Mouse (Mus musculus): ENCODE data around the gene Tril.

The Tril gene

DNA sequence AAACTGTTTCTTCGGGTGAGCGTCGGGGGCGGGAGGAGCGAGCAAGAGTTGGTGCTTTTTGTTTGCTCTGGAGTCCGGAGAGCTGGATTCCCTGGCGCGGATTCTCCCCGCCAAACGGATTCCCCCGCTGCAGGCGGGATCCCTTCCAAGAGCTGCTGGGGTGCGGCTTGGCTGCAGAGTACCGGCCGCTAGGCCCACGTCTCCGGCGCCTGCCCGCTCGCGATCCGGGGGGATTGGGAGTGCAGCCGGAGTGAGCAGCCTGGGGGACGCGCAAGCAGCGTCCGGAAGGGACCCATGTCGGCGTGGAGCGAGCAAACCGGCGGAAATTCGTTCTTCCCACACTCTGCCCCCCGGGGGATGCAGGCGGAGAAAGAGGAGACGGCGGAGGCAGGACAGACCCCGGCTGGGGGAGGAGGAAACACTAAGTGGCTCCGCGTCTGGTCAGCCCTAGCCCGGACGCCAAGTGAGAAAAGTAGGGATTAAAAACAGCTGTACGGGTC lies at the start of gene Tril:
TSS of gene Tril (minus strand) at position 345 of the 500 bp plus-strand sequence.
- peak; percentile 64 for DNase-seq

DNA sequence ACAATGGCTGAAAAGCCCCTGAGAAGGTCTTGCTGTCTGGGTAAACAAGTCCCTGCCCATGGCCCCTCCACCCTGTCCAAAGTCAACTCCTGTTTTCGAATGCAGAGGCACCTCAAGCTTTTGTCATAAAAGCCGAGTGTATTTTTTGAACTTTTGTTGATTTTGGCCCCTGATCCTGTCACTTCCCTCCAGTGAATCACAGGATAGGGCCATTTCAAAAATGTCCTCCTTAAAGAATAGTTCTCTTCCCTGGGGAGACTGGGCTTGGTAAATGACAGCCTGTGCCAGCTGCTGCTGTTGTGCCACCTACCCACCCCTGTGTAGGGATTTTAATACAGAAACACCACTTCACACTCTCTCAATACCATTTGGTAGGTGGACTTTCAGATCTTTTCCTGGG lies 42.4 kb upstream of the Tril start:
- DNase-seq: no peak

DNA sequence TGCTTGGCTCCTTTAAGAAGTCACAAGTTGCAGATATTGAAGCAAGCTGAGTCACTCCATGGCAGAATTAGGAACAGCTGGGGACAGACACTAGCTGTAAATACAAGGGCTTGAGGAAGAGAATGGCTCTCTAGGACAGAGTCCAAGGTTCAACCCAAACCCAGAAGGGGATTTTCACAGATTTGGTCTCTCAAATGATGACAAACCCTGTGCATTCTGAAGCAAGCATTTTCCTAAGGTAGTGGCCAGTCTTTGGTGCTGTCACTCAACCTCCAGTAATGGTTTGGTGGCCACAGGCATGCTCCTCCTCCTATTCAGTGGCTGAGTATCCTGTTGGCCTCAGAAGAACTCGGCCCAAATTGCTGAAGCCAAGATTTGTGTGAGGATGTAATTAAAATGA lies 38.5 kb upstream of the Tril start:
- no peak for DNase-seq

DNA sequence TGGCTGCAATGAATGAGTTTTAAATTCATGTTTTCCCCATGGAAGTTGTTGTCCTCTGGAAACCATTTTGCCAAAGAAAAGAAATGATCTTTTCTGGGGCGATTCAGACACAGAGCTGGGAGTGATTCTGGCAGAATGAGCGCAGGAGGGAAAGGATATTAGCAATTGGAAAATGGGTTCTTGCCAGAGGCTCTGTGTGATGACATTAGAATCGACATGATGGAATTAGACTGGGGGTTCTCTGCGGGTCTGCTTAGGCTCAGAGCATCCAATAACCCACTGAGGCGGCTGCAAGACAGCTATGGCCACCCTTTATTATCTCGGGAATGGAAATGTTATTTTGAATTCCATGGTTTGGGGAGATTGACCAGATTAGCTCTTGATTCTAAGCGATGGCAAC lies 37.2 kb upstream of the Tril start:
- no peak for DNase-seq

DNA sequence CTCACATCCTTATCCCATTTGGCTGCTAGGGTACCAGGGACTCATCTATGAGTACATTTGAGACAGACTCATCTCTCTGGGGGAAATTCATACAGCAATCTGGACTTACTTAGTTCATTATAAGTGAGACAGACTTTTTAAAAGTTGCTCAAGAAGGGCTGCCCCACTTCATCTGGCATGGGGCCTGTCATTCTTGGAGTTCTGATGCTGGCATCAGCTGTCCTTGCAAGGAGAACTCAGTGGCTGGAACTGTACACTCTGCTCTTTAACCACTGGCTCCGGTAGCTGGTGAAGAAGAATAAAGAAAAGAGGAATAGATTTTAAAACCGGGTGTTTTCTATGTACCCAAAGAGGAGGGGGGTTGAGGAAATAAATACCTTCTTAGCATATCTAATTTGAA lies 36.1 kb upstream of the Tril start:
- no peak for DNase-seq

DNA sequence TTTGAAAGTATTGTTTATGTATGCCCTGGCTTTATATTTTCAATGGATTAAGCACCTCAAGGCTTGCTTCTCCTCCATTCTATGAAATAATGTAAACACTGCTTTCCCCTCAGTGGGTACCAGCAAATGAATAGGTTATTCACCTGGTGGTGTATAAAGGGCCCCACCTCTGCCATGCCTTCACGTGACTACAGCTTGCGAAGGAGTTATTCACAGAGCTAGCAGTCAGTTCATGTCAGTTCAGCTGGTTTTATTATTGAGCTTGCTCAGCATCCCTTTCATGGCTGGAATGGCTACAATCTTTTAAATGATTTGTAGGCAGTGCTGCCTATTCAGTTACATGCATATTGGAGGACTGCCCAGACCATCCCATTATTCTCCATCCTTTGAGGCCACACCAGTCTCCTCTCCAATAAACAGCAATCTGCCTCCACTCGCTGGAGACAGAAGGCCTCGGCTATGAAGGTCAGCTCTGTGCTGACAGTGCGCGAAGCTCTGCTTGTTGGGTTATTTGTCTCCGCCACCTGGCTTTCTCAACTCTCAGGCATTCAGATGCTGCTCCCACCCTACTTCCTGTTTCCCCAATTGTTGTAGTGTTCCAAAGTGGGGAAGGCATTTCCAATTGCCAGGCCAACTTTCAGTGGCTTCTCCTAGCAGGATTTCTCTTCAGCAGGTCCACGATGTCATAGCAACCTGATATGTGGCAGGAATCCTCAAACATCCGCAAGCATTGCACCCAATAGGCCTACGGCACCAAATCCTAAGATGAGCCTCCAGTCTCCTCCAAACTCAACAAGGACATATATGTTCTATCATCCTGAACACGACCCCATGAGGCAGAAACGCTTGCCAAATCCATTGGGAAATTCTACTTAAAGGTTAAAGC lies 34.6 kb upstream of the Tril start:
- DNase-seq: peak; percentile 27

DNA sequence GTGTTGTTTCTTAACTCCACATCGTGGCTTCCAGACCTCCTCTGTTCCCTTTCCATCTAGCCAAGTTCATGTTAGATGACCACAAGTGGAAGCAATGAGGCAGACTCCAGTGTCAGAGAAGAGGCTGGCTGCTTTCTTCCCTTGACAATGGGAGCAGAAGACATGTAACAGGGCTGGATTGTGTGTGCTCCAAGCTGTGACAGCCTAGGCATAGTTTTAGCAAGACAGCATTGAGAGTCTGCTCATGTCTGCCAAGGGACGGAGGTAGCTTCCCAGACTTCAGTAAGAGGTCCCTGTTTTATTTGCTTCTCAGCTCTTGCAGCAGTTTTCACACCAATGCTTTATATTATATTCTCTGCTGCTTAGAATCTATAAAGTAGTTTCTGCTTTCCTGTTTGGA lies 33.6 kb upstream of the Tril start:
- DNase-seq: no peak

DNA sequence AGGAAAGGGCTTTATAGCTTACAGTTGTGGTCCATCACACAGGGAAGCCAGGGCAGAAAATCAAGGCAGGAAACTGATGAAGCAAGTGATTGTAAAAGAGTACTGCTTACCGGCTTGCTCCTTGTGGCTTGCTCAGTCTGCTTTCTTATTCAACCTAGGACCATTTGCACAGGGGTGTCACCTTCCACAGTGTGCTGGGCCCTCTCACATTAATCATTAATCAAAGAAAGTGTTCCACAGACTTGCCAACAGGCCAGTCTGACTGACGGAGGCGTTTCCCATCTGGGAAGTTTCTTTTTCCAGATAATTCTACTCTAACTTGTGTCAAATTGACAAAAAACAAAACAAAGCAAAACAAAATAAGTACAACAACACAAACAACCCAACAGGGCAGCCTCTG lies 32.9 kb upstream of the Tril start:
- no peak for DNase-seq

DNA sequence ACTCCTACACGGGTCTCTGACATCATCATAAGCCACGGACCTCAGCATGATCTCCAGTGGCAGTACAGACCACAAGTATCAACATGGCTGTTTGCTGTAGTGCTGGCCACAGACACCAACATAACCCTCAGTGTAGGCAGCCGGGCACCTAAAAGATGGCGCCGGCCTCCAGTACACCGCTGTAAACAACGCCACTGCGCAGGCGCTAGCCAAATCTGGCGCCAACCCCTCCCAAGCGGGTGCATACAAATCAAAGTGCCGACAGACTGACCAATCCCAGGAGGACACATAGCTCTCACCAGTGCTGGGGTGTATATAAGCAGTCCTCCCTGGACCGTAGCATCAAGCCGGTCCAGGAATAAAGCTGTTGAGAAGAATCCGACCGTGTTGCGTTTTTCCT lies 24.0 kb upstream of the Tril start:
- DNase-seq: no peak

DNA sequence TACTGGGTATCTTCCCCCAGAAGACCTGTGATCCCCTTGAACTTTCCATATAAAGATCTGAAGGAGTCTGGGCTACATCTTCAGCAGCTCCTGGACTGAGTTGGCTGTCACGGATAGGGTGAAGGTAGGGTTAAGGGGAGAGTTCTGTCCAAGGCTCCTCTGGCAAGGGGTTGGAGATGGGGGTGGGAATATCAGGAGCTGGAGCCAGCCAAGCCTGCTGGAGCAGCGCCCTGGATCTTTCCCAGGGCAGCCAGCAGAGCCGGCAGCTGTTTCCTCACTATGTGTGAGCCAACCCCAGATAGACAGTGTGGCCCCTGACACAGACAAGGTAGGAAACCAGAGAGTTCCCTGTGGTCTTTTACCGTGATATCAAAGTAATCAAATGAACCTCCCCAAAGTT lies 4.6 kb upstream of the Tril start:
- DNase-seq: peak; percentile 26

DNA sequence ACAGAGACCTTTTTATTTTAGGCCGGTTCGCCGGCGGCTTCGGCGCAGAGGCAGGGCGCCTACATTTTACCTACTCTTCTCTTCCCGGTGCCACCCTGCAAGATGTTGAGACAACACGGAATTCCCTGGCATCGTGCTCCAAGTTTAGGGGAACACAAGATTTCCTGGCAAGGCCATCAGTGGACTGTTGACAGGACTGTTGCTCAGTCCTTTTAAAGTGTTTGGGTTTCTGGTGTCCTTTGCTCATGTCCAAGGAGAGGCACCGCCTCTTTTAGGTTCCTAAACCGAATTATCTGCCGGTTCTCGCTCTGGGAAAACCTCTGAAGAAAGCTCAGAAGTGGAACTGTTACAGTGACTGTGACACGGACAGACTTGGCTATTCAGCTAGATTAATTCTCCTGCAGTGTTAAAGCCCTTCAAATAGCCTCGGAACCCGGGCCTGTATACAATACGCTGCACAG lies 441 bp upstream of the Tril start:
- no peak for DNase-seq

DNA sequence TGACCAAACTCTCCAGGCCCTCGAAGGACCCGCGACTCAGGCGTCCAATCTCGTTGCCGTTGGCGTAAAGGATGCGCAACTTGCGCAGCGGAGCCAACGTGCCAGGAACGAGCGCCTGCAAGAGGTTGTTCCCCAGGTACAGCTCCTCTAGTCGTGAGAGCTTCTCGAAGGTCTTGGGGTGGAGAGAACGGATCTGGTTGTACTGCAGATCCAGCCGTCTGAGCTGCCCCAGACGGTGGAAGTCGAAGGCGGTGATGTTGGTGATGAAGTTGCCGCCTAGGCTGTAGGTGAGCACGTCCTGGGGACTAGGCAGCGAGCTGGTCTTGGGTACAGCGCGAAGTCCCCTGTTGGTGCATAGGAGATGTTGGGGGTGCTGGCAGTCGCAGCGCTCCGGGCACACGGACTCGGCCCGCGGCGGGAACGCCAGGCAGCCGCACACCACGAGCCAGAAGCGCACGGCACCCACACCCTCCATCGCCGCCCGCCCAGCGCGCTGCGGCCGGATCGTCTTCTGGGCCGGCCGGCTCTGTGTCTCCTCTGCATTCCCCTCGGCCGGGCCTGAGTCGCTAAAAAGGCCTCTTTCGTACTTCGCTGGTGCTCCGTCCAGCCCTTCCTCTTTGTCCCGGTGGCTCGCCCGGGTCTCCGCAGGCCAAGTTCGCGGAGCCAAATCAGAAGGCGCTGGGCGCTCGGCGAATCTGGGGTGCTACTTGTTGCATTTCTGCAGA lies 707 bp downstream of the Tril start:
- DNase-seq: peak; percentile 29

DNA sequence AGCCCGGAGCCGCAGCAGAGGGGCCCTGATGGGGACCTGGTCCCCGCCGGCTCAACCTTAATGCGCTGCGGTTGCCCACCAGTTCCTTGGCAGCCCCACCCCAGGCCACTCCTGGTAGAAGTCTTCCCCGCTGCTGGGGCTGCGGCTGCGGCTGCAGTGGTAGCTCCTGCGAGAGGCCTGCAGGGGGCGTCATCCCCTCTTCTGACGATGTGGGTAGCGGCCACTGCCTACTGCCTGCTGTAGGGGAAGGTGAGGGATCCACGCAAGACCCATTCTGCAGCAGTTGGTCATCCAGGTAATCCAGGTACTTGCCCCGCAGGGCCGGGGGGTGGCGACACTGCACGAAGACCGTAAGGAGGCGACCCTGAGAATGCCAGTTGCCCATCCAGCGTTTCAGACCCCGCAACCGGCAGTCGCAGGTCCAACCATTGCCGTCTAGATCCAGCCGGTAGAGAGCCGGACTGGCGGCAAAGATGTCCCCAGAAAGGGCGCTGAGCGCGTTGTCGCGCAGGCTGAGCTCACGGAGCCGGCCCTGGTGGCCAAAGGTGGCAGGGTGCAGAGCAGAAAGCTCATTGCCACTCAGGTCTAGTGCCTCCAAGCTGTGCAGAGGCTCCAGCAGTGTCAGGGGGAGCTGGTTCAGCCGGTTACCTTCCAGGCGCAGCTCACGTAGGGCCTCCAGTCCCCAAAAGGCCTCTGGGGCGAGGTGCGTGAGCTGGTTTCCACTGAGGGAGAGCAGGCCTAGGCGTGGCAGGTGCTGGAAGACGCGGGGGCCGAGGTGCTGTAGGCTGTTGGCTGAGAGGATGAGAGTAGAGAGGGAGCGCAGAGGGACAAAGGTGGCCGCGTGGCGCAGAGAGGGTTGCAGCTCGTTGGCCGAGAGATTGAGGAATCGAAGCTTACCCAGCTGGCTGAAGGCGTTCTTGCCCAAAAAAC lies 1.6 kb downstream of the Tril start:
- peak; percentile 71 for DNase-seq

DNA sequence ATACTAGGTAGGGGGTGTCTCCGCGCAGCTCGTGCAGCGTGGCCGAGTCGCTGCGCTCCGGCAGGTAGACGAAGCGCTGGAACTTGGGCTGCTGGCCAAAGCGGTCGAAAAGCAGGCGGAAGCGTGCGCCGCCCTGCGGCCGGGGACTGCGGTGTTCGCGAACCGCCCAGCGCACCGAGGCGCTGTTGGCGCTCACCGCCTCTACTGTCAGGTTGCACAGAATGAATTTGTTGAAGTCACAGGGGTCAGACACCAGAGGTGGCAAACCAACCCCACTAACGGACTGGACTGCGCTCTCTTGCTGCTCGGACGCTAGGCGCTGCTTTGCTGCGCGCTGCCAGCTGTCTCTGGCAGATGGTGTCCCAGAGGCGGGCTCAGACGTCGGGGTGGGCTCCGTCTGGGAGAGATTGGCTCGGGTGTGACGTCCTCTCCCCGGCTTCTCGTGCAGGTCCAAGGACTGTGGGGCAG lies 2.3 kb downstream of the Tril start:
- peak; percentile 78 for DNase-seq

DNA sequence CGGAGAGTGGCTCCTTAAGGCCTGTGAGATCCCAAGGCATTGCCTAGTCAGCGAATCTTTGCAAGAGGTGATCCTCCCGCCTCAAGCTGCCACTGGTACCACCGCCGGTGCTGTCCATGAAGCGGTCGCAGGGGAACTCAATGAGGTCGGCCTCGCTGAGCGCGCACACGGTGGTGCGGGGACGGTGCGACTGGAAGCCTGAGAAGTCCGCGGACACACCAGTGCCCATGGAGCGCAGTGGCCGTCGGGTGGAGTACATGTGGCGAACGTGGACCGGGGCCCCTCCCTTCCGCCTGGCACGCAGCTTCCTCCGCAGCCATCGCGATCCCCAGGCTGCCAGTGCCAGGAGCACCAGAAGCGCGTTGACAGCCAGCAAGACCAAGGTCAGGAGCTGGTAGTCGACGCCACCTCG lies 2.9 kb downstream of the Tril start:
- peak; percentile 24 for DNase-seq

DNA sequence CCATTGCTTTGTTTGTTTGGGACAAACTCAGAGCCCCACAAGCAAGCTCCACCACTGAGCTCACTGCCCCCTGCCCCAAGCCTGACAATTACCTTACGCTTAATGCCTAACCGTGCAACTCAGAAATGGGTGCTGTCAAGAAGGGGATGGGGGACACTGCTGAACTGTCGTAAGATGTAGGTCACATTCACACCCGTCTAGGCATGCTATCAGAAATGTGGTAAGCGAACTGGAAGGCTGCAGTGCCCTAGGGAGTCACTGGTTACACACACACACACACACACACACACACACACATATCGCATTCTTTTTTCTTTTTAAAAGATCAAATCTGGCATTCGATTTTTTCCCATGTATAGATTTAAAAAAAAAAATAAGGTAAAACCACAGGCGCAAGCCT lies 4.0 kb downstream of the Tril start:
- DNase-seq: no peak

DNA sequence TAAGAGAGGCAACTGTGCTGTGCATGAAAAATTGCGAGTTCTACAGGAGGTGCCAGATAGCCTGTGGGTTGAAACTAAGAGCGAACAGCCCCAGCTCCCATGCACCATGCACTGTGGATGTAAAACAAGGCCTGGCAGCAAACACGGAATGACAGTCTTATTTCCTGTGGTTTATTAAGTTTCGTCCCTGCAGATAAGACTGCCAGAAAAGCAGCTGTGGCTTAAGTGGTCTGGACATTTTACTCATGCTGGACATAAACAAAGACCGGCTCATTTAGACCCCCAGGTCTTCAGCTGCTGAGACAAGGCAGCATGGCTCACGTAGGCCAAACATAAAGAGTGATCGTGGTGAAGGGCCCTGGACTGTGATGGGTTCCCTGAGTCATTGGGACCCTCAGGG lies 4.9 kb downstream of the Tril start:
- DNase-seq: no peak

DNA sequence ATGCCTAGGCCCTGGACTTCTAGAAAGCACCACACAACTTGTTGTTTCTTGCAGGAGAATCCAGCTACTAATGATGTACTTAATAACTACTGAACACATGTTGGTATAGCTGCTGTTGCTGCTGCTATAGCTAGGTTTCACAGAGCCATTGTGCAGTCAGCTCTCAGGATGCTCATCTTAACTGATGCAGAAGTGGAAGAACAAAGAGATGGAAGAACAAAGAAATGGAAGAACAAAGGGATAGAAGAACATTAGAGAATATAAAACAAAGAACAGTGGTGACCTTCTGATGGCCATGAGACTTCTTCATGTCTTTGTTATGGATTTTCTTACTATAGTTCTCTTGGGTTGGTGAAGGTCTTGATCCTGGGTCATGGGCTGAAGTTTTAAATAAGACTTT lies 6.4 kb downstream of the Tril start:
- no peak for DNase-seq

DNA sequence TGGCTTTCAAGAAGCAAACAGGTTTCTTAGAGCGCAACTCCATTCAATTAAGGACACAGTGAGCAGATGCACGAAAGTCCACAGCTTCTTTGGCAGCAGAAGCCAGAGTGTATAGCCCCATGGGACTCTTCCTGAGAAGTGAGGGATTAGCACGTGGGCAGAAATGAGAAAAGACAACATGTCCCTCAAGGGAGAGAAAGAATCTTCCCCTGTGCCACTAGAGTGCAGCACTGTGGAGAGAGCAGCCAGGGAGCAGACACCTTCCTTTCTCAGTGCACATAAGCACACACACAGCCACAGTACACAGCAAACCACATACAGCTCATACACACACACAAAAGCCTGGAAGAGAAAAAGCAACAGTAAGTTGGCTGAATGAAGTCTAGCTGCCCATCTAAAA lies 8.4 kb downstream of the Tril start:
- DNase-seq: no peak

DNA sequence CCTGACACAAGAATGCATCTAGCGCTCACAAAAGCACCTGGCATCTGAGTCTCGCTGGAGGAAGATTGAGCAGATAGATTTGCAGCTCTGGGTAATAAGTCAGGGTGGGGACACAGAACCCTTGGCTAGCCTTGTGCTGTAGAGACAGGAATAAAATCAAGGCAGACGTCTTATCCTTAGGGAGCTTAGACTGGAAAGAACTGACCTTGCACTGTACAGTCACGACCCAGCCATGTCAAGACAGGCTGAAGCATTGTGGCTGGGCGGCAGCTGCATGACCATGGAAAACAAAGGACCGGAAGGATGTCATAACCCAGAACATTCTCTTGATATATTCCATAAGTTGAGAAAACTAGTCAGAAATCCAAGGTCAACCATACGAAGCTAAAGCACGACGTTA lies 11.8 kb downstream of the Tril start:
- DNase-seq: no peak

DNA sequence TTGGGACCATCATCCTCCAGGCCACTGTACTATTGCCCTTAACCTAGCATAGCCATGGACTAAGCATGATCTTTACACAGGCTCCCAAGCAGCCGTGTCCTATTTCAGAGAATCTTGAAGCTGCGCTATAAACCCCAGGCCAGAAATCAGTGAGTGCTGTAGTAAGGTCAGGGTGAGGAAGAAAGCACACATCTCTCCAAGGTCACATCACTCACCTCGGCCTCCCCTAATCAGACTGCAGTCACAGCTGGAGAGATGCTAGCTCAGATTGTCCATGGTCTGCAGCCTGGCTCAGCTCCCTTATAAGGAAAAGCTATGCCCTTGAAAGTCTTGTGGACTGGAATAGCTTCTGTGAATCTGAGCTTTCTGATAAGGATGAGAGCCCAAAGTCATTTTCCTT lies 13.4 kb downstream of the Tril start:
- DNase-seq: no peak

DNA sequence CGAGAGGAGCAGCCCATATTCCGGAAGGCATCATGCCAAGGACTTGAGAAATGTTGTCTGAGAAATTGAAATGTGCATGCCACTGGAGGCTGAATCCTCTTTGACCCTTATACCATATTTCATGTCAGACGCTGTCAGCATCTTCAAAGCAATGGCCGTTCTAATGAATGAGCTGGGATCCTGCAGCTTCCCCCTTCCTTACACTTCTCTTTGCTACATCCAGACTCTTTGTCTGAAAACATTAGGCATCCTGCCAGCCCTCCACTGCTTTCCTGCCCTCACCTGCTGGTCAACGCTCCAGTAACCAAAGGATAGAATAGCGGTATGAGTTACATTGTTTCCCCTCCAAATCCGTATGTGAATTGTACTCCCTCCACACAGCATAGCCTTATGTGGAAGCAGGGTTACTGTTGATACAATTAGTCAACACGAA lies 14.0 kb downstream of the Tril start:
- no peak for DNase-seq

DNA sequence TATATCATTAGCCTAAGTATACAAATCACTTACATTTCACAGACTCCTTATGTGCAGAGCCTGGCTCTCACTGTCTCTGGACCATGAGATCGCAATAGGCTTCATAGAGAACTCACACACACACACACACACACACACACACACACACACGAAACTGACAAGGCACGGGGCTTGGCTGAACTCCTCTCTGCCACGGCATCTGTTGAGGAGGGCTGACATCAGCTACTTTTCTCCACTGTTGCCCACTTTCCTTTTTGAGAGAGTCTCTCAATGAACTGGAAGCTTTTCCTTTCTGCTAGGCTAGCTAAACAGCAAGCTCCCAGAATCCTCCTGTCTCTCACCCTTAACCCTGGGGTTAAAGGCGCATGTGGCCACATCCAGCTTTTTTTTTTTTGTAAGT lies 14.6 kb downstream of the Tril start:
- no peak for DNase-seq
